Mouse (Mus musculus) G1E (cell line): ENCODE measurements around the gene Ccdc173.

Experiments used
- GATA1 ChIP-seq: IDR thresholded peaks from 2 replicates; pipeline ENCODE4 v1.6.1; 2012; ENCODE audit warnings: borderline replicate concordance, low read length, inconsistent platforms, mixed read lengths
- TAL1 ChIP-seq: conservative IDR thresholded peaks from 2 replicates; pipeline ENCODE4 v1.6.1; 2012; ENCODE audit warnings: low read depth, low read length, inconsistent platforms, mixed read lengths

GRCm38 (mm10) chr2:69816575-69816974 is 27.2 kb upstream of the Ccdc173 start:
- TF ChIP-seq TAL1 (no peak), GATA1 (no peak)
